Mouse (Mus musculus): ENCODE measurements around the gene Rad51d. TPM values are rescaled to one million over a fixed set of nuclear protein-coding genes. Genes with fewer than 3 reads are reported as not detected.

Gene Rad51d
- polyA plus RNA-seq, 1 experiment from 2014 or later: 8.7 TPM

DNA sequence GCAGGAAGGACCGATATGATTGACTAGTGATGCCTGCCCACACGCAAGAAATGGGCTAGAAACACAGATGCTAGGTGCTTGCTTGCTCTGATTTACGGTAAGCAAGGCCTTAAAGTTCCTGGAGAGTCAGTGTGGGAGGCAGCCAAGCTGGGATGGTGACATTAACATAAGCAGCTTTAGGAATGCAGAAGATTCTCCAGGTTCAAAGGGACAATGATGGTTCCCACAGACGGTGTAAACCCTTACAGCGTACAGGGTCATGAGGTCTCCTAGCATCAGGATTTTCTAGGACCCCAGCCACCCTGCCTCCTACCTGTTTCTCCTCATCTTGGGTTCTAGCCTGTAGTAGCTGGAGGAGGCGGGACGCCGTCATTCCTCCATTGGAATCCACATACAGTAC is 7.2 kb downstream of the Rad51d start:
- Histone ChIP-seq H3K27ac (ENCODE audit: low read length) (no peak overlapping the region), H3K9ac (replicated peaks; ENCODE audit: low read depth) (no peak overlapping the region), H3K27me3 (replicated peaks; ENCODE audit: insufficient read depth, low read length) (no peaks in the 10 kb centered on the region), H3K4me3 (ENCODE audit: low read depth, low read length) (no peak overlapping the region), H3K36me3 (ENCODE audit: insufficient read depth, low read length) (no peaks in the 10 kb centered on the region), H3K4me2 (replicated peaks; ENCODE audit: low read depth, low read length) (no peak overlapping the region), H3K4me1 (ENCODE audit: insufficient read depth, low read depth, low read length) (no peaks in the 10 kb centered on the region), H3K9me3 (ENCODE audit: low read length) (no peaks in the 10 kb centered on the region)
- no peak for DNase-seq (ENCODE audit: low spot score)
- WGBS: 78% methylated on average over 8 of the region's 8 CpGs
- no peak for TF ChIP-seq EP300 (IDR thresholded peaks at IDR 0.05)
- no peak for ATAC-seq

DNA sequence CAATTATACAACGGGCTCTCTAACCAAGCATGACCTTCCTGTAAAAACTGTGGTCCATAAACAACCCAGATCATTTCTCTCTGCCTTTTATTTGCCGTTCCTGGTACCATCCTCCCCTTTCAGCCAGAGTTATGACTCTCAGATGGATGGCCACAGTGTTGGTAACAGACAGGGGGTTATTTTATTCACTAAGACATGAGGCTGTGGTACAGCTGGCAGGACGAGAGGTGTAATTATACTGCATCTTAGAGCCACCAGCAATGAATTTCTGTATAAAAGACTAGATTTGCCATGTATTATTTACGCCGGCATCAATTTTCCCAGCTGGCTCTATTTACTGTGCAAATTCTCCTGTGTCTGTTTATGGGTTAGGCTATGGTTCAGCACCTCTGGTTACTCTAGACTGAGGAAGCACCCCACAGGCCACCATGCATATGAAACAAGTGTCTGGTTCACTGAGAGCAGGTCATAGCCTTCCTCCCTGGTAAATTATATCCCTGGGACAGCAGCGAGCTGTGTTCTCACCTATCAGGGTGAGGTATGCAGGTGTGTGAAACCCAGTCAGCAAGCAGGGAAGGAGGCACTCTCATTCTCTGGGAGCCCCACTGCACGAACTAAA is 12.6 kb downstream of the Rad51d start:
- DNase-seq (ENCODE audit: low spot score): no peak
- no peak overlapping the region for H3K4me3 ChIP-seq (ENCODE audit: low read depth, low read length)
- no peaks in the 10 kb centered on the region for H3K9me3 ChIP-seq (ENCODE audit: low read length)
- no peak overlapping the region for H3K9ac ChIP-seq (replicated peaks; ENCODE audit: low read depth)
- H3K36me3 ChIP-seq (ENCODE audit: insufficient read depth, low read length): no peaks in the 10 kb centered on the region
- no peak for ATAC-seq
- no peak overlapping the region for H3K27ac ChIP-seq (ENCODE audit: low read length)
- H3K4me1 ChIP-seq (ENCODE audit: insufficient read depth, low read depth, low read length): no peaks in the 10 kb centered on the region
- H3K4me2 ChIP-seq (replicated peaks; ENCODE audit: low read depth, low read length): no peak overlapping the region
- WGBS: 84% methylated on average over 7 of the region's 7 CpGs
- no peak for TF ChIP-seq EP300 (IDR thresholded peaks at IDR 0.05)
- no peak for TF ChIP-seq CTCF (IDR thresholded peaks at IDR 0.05)
- no peaks in the 10 kb centered on the region for H3K27me3 ChIP-seq (replicated peaks; ENCODE audit: insufficient read depth, low read length)

- DNase-seq (ENCODE audit: low spot score): no peak
- no peak for TF ChIP-seq CTCF (IDR thresholded peaks at IDR 0.05)
- TF ChIP-seq EP300 (IDR thresholded peaks at IDR 0.05): no peak
- Histone ChIP-seq H3K4me2 (replicated peaks; ENCODE audit: low read depth, low read length) (no peak overlapping the region), H3K4me1 (ENCODE audit: insufficient read depth, low read depth, low read length) (no peaks in the 10 kb centered on the region), H3K27ac (ENCODE audit: low read length) (no peak overlapping the region), H3K4me3 (ENCODE audit: low read depth, low read length) (no peak overlapping the region), H3K36me3 (ENCODE audit: insufficient read depth, low read length) (no peaks in the 10 kb centered on the region), H3K9me3 (ENCODE audit: low read length) (no peaks in the 10 kb centered on the region), H3K27me3 (replicated peaks; ENCODE audit: insufficient read depth, low read length) (no peaks in the 10 kb centered on the region), H3K9ac (replicated peaks; ENCODE audit: low read depth) (no peak overlapping the region)
- WGBS: 89% methylated on average over 5 of the region's 5 CpGs
- no peak for ATAC-seq
Observed at GRCm38 (mm10) chr11:82875631-82876030, 14.8 kb downstream of the Rad51d start.

GRCm38 (mm10) chr11:82874924-82875323 is 15.5 kb downstream of the Rad51d start:
- DNase-seq (ENCODE audit: low spot score) (no peak), ATAC-seq (no peak)
- TF ChIP-seq EP300 (IDR thresholded peaks at IDR 0.05): no peak
- no peak for TF ChIP-seq CTCF (IDR thresholded peaks at IDR 0.05)
- no peak overlapping the region for H3K4me2 ChIP-seq (replicated peaks; ENCODE audit: low read depth, low read length)
- no peak overlapping the region for H3K27ac ChIP-seq (ENCODE audit: low read length)
- no peak overlapping the region for H3K9ac ChIP-seq (replicated peaks; ENCODE audit: low read depth)
- H3K4me3 ChIP-seq (ENCODE audit: low read depth, low read length): no peak overlapping the region
- H3K36me3 ChIP-seq (ENCODE audit: insufficient read depth, low read length): no peaks in the 10 kb centered on the region
- no peaks in the 10 kb centered on the region for H3K27me3 ChIP-seq (replicated peaks; ENCODE audit: insufficient read depth, low read length)
- H3K4me1 ChIP-seq (ENCODE audit: insufficient read depth, low read depth, low read length): no peaks in the 10 kb centered on the region
- H3K9me3 ChIP-seq (ENCODE audit: low read length): no peaks in the 10 kb centered on the region
- 47% methylated on average over 5 of the region's 5 CpGs for WGBS

DNA sequence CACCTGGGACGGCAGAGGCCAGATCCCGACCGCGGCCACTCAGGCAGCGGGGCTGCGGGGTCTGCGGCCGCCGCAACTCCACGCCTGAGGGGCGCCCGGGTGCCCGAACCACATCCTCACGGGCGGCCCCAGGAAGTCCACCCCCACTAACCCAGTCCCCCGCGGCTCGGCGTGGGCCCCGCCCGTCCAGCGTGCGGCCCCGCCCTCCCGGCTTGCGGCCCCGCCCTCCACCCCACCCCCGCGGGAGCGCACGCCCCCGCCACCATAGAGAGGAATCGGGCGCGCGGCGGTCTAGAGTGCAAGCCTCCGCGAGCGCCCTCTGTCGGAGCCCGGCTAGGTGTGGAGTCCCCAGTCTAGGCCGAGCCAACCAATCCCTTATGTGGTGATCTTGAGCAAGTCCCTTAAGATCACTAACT is 19.4 kb downstream of the Rad51d start, which contains the start of gene Rffl:
TSS of gene Rffl (minus strand) at position 180 of the 416 bp plus-strand sequence.
- H3K27me3 ChIP-seq (replicated peaks; ENCODE audit: insufficient read depth, low read length): no peaks in the 10 kb centered on the region
- H3K36me3 ChIP-seq (ENCODE audit: insufficient read depth, low read length): no peaks in the 10 kb centered on the region
- ATAC-seq: peak; percentile 94
- H3K9me3 ChIP-seq (ENCODE audit: low read length): no peaks in the 10 kb centered on the region
- WGBS: 1% methylated on average over 35 of the region's 43 CpGs
- no peaks in the 10 kb centered on the region; the same call in 1 of the 2 replicates for H3K4me1 ChIP-seq (ENCODE audit: insufficient read depth, low read depth, low read length)
- H3K4me3 ChIP-seq (ENCODE audit: low read depth, low read length): peak within 1 kb of the TSS; percentile 93
- peak within 1 kb of the TSS; percentile 91 for H3K27ac ChIP-seq (ENCODE audit: low read length)
- TF ChIP-seq EP300 (IDR thresholded peaks at IDR 0.05) (no peak), CTCF (IDR thresholded peaks at IDR 0.05) (peak; percentile 86)
- peak within 1 kb of the TSS; percentile 55 for H3K9ac ChIP-seq (replicated peaks; ENCODE audit: low read depth)
- H3K4me2 ChIP-seq (replicated peaks; ENCODE audit: low read depth, low read length): peak within 1 kb of the TSS; percentile 74
- DNase-seq (ENCODE audit: low spot score): peak; percentile 96

GRCm38 (mm10) chr11:82870173-82871030 is 20.0 kb downstream of the Rad51d start:
- H3K4me2 ChIP-seq (replicated peaks; ENCODE audit: low read depth, low read length): peak overlapping the region; percentile 74
- TF ChIP-seq EP300 (IDR thresholded peaks at IDR 0.05) (peak; percentile 34; the same call in 1 of the 2 replicates), CTCF (IDR thresholded peaks at IDR 0.05) (no peak)
- DNase-seq (ENCODE audit: low spot score) (peak; percentile 78), ATAC-seq (peak; percentile 70)
- H3K4me3 ChIP-seq (ENCODE audit: low read depth, low read length): peak overlapping the region; percentile 93
- no peaks in the 10 kb centered on the region for H3K27me3 ChIP-seq (replicated peaks; ENCODE audit: insufficient read depth, low read length)
- H3K9me3 ChIP-seq (ENCODE audit: low read length): no peaks in the 10 kb centered on the region
- H3K9ac ChIP-seq (replicated peaks; ENCODE audit: low read depth): peak overlapping the region; percentile 55
- no peaks in the 10 kb centered on the region for H3K36me3 ChIP-seq (ENCODE audit: insufficient read depth, low read length)
- peak overlapping the region; percentile 91 for H3K27ac ChIP-seq (ENCODE audit: low read length)
- WGBS: 4% methylated on average over 30 of the region's 36 CpGs
- no peaks in the 10 kb centered on the region; the same call in 1 of the 2 replicates for H3K4me1 ChIP-seq (ENCODE audit: insufficient read depth, low read depth, low read length)

Data from lung, postnatal 0 days (tissue).